Mouse (Mus musculus) neural tube, embryonic 13.5 days (tissue): ENCODE results near the gene Spcs2. TPM values are rescaled to one million over a fixed set of nuclear protein-coding genes. Genes with fewer than 3 reads are reported as not detected.

ENCODE experiments used
- ATAC-seq: fragments of 200-750 bp; cut with Nextera tagmentation; 2 replicates; pipeline ENCODE4 v1.8.0; 2017; ENCODE audit warnings: low read depth, mild to moderate bottlenecking, moderate TSS enrichment, moderate library complexity
- H3K27ac ChIP-seq: fragments of 300-500 bp; sonication (generic); replicated peaks from 2 replicates; pipeline ENCODE4 v1.5.1; 2015; ENCODE audit warnings: moderate library complexity, mild to moderate bottlenecking, inconsistent platforms
- H3K27me3 ChIP-seq: fragments of 300-500 bp; sonication (generic); 2 replicates; pipeline ENCODE4 v1.6.1; 2015; ENCODE audit warnings: mild to moderate bottlenecking, inconsistent platforms
- H3K36me3 ChIP-seq: fragments of 300-500 bp; sonication (generic); 2 replicates; pipeline ENCODE4 v1.6.1; 2015; ENCODE audit warnings: mild to moderate bottlenecking, inconsistent platforms
- H3K4me1 ChIP-seq: fragments of 300-500 bp; sonication (generic); replicated peaks from 2 replicates; pipeline ENCODE4 v1.6.1; 2015; ENCODE audit warnings: inconsistent platforms
- H3K4me2 ChIP-seq: fragments of 300-500 bp; sonication (generic); 2 replicates; pipeline ENCODE4 v1.6.1; 2015; ENCODE audit warnings: inconsistent platforms, mild to moderate bottlenecking, moderate library complexity
- H3K4me3 ChIP-seq: fragments of 300-500 bp; sonication (generic); 2 replicates; pipeline ENCODE4 v1.5.1; 2015; ENCODE audit warnings: mild to moderate bottlenecking, inconsistent platforms
- H3K9ac ChIP-seq: fragments of 300-500 bp; sonication (generic); 2 replicates; pipeline ENCODE4 v1.6.1; 2015; ENCODE audit warnings: moderate library complexity, mild to moderate bottlenecking, inconsistent platforms
- H3K9me3 ChIP-seq: fragments of 300-500 bp; sonication (generic); 2 replicates; pipeline ENCODE4 v1.6.1; 2016; ENCODE audit warnings: inconsistent platforms
- WGBS: fragments of 180-500 bp; shearing (Covaris S2); methylation state at CpG from one replicate; pipeline ENCODE4 v1.1.7; 2015; 5-methylcytosine and 5-hydroxymethylcytosine counted together
- polyA plus RNA-seq: library from polyadenylated mRNA; unstranded; fragments of >200 nt; fragmentation: Nextera tagmentation; extraction: Ambion mirVana; gene quantifications from 2 replicates; pipeline ENCODE4 v1.2.1, GENCODE M21; 2015

The Spcs2 gene
- polyA plus RNA-seq, 1 experiment from 2014 or later, result 329 TPM

DNA sequence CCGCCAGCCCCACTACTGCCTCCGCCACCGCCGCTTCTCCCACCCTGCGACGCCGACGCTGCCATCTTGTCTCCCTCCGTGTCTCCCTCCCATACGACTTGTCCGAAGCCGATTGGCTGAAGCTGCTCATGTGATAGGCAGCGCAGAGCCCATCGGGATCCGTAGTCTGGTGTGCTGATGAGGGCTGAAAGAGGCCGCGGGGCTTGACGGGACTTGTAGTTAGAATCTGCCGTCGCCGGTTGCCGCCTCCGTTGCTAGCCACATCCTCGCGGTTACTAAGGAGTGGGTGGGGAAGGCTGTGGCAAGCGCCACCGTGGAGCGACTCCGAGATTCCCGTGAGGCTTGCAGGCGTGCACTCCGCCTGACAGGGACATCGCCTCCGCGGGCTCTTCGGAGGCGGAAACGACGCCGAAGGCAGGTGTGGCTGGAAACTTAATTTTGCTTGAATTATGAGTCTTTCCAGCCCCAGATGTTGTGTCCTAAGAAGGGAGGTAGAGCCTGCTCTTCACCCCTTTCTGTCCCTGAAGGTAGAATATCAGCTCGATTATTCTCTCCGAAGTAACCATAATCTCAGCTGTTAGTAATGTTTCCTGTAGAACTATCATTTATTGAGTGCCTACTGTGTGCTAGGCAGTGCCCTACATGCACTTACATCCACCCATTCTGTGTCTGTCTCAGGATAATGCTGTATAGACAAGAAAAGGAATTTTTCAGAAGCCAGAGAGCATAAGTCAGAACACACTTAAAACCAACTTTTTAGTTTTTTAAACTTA is 4.3 kb downstream of the Spcs2 start, which contains the start of gene Xrra1:
TSS of gene Xrra1 (plus strand) at position 304 of the 773 bp plus-strand sequence.
- H3K27me3 ChIP-seq, result no peaks in the 10 kb centered on the region
- H3K9me3 ChIP-seq, result no peaks in the 10 kb centered on the region
- H3K4me1 ChIP-seq, result peaks cover 26% of the 10 kb centered on the region
- peak within 1 kb of the TSS; percentile 90 for H3K4me2 ChIP-seq
- H3K27ac ChIP-seq, result peak within 1 kb of the TSS; percentile 88
- peak; percentile 99 for ATAC-seq
- peaks cover 18% of the 10 kb centered on the region for H3K36me3 ChIP-seq
- under 1% methylated on average over 42 of the region's 42 CpGs for WGBS
- H3K9ac ChIP-seq, result peak within 1 kb of the TSS; percentile 85
- H3K4me3 ChIP-seq, result peak within 1 kb of the TSS; percentile 84

DNA sequence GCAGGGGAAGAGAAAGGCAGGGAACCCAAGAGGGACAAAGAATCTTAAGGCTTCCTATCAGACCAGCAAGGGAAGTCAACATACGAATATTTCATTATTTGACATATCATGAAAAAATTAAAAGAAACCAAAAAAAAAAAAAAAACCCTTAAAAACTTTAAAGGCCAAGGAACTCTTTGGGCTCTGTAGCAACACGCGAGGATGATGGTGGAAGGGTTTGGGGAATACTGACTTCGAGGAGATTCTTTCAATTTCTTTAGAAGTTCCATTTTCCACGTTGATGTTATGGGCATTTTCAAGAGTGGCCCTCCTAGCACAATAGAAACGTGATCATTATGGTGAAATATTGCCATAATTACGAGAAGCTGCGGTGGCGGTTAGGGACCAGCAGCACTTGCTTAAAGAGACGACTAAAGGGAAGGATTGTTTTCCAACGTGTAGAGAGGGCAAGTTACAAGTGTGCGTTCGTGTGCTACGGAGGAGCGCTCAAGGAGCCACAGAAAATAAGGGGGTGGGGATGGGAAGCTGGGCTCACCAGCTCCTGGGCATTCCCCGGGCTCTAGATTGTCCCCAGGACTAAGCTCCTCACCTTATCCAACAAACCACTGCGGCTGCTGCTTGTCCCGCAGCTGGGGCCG is 5.0 kb downstream of the Spcs2 start:
- Histone ChIP-seq H3K36me3 (peaks cover 24% of the 10 kb centered on the region), H3K4me1 (peaks cover 24% of the 10 kb centered on the region), H3K9ac (peak overlapping the region; percentile 85), H3K27ac (peak overlapping the region; percentile 88), H3K9me3 (no peaks in the 10 kb centered on the region), H3K27me3 (no peaks in the 10 kb centered on the region), H3K4me2 (peak overlapping the region; percentile 90), H3K4me3 (peak overlapping the region; percentile 84)
- peak; percentile 71 for ATAC-seq
- 2% methylated on average over 19 of the region's 19 CpGs for WGBS

DNA sequence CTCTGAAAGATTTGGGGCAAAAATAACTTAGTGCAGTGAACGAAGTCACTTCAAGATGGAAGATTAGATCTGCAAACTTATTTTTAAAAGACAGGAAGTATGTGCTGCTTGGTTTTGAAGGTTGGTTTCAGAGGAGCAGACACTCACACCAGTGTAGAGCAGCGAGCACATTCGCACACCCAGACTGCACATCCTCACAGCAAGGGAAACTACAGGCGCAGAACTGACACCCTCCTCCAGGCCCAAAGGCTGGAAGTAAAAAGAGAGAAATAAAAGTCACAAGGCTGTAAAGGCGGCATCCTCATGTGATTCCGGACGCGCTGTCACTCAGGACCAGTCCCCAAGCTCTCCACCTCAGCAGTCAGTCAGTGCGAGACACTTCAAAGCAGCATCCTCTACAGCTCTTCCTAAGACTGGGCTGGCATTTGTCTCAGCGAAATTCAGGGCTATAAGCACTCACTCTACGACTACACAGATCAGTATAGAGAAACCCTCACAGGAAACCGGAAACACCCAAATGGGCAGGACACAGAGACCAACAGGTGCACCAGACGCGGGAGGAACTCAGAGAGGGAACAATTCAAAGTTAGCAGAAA is 6.9 kb downstream of the Spcs2 start:
- WGBS, result 89% methylated on average over 14 of the region's 14 CpGs
- H3K4me1 ChIP-seq, result peaks cover 24% of the 10 kb centered on the region
- ATAC-seq, result no peak
- H3K36me3 ChIP-seq, result peaks cover 26% of the 10 kb centered on the region
- no peaks in the 10 kb centered on the region for H3K9me3 ChIP-seq
- peak overlapping the region; percentile 11; the same call in 1 of the 2 replicates for H3K4me2 ChIP-seq
- H3K27ac ChIP-seq, result no peak overlapping the region
- no peaks in the 10 kb centered on the region for H3K27me3 ChIP-seq
- no peak overlapping the region for H3K4me3 ChIP-seq
- no peak overlapping the region for H3K9ac ChIP-seq

DNA sequence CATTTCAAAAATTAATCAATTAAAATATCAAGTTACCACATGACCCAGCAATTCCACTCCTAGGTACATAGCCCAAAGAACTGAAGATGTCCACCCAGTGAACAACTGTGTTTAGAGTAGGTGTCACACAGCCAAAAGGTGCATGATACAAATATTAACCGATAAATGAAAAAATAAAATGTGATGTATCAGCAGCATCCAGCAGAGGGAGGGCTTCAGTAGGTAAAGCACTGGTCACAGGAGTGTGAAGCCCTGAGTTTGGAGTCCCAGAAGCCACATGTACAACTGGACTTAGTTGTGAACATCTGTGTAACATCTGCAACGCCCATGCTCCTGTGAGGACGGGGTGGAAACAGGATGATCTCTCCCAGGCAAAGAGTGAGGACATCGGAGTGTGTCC is 9.0 kb downstream of the Spcs2 start:
- Histone ChIP-seq H3K4me3 (no peak overlapping the region), H3K27ac (no peak overlapping the region), H3K4me2 (no peak overlapping the region), H3K9me3 (no peaks in the 10 kb centered on the region), H3K4me1 (peaks cover 33% of the 10 kb centered on the region), H3K27me3 (no peaks in the 10 kb centered on the region), H3K36me3 (peaks cover 26% of the 10 kb centered on the region), H3K9ac (no peak overlapping the region)
- no peak for ATAC-seq
- WGBS, result 94% methylated on average over 4 of the region's 4 CpGs

DNA sequence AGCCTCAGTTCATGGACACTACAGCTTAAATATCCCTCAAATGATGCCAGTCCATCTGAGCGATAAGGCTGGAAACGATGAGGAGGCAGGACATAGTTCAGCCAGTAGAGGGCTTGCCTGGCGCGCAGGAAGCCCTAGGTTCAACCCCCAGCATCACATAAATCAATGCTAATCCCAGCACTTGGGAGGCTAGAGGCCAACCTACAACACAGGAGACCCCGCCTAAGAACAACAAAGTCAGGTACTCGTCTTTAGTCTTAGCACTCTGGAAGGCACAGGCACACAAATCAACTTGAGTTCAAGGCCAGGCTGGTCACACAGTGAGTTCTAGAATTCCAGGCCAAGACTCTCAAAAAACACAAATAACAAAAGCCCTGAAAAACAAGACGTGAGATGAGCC is 9.9 kb downstream of the Spcs2 start:
- Histone ChIP-seq H3K9me3 (no peaks in the 10 kb centered on the region), H3K4me1 (peaks cover 33% of the 10 kb centered on the region), H3K9ac (no peak overlapping the region), H3K4me3 (no peak overlapping the region), H3K4me2 (no peak overlapping the region), H3K27me3 (no peaks in the 10 kb centered on the region), H3K27ac (no peak overlapping the region), H3K36me3 (peaks cover 34% of the 10 kb centered on the region)
- 80% methylated on average over 7 of the region's 7 CpGs for WGBS
- ATAC-seq, result no peak

DNA sequence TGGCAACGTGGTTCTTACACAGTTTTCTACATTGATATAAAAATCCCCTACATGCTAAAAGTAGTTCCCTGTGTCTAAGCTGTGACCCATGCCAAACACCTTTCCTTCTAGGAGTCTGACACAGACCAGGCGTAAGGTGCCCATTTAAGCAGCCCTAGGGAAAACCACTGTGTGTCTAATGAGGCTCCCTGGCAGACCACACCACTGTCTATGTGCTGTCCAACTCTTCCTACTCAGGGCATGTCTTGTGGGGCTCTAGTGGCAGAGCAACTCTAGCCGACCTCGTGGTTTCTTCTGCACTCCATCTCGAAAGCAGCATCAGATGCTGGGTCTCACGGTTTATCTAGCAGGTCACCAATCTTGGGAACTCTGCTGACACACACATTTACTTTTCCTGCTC is 11.6 kb downstream of the Spcs2 start:
- no peaks in the 10 kb centered on the region for H3K27me3 ChIP-seq
- ATAC-seq, result no peak
- H3K4me1 ChIP-seq, result peaks cover 21% of the 10 kb centered on the region
- H3K36me3 ChIP-seq, result peaks cover 43% of the 10 kb centered on the region
- H3K9ac ChIP-seq, result no peak overlapping the region
- no peak overlapping the region for H3K4me3 ChIP-seq
- H3K27ac ChIP-seq, result no peak overlapping the region
- 89% methylated on average over 6 of the region's 6 CpGs for WGBS
- H3K9me3 ChIP-seq, result no peaks in the 10 kb centered on the region
- no peak overlapping the region for H3K4me2 ChIP-seq

DNA sequence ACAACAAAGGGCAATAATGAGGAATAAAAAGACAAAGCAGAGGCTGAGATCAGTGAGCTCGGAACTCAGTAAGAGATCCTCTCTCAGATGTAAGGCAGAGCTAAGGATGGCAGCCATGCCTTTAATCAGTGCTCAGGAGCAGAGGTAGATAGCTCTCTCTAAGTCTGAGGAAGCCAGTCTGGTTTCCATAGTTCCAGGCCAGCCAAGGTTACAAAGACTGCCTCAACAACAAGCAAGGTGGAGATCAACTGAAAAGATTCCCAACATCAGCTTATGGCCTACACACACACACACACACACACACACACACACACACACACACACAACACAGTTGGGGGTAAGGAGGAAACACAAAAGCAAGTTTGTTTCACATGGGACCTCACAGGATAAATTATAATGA is 12.1 kb downstream of the Spcs2 start:
- ATAC-seq, result no peak
- 36% methylated on average over 1 of the region's 1 CpGs for WGBS
- Histone ChIP-seq H3K4me3 (no peak overlapping the region), H3K4me1 (peaks cover 16% of the 10 kb centered on the region), H3K27me3 (no peaks in the 10 kb centered on the region), H3K9ac (no peak overlapping the region), H3K9me3 (no peaks in the 10 kb centered on the region), H3K4me2 (no peak overlapping the region), H3K27ac (no peak overlapping the region), H3K36me3 (peaks cover 43% of the 10 kb centered on the region)

DNA sequence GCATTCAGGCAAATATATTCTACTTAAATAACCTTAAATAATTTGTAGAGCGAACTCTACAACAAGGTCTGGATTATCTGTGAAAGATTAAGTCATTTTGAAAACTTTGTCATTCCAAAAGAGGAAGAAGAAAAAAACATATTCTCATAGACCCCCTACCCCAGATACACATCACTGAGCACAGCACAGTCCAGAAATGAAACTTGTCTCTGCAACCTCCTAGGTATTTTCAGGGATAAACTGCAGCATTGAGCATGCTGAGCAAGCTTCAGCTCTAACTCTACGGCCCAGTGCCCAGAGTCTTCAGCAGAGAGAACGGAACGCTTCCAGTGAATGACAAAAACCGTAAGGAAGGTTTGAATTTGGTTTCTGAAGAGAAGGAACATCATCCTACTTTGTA is 12.7 kb downstream of the Spcs2 start:
- peaks cover 48% of the 10 kb centered on the region for H3K36me3 ChIP-seq
- no peaks in the 10 kb centered on the region for H3K9me3 ChIP-seq
- no peak overlapping the region for H3K9ac ChIP-seq
- H3K4me1 ChIP-seq, result peaks cover 12% of the 10 kb centered on the region
- no peaks in the 10 kb centered on the region for H3K27me3 ChIP-seq
- no peak overlapping the region for H3K4me3 ChIP-seq
- H3K27ac ChIP-seq, result no peak overlapping the region
- WGBS, result 84% methylated on average over 5 of the region's 5 CpGs
- H3K4me2 ChIP-seq, result no peak overlapping the region
- no peak for ATAC-seq

DNA sequence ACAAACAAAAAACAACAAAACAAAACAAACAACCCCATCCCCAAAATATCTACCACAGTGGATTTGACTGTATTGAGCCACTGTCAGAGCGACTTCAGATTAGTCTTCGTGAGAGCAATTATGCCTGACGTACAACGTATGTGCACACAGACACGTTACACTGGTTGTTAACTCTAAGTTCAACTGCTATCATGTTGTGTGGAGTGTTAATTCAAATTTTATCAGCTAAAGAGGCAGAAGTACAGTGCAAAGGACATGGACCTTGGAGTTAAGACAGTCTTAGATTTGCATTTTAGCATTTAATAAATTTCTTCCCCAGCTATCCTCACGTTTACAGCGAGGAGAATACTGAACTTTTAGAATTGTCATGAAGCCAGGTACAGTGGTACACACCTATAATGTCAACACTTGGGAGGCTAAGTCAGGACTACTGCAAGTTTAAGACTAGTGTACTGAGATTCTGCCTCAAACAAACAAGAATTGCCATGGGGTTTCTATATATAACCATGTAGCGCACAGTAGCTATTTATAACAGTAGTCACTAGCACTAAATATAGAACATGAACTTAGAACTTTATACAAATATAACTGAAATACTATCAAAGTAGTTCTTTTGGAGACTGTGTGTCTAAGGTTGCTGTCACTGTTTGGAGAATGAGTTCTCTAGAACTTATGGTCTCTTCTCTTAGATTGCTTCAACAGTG is 17.6 kb downstream of the Spcs2 start:
- Histone ChIP-seq H3K4me2 (no peak overlapping the region), H3K36me3 (peaks cover 77% of the 10 kb centered on the region), H3K27me3 (no peaks in the 10 kb centered on the region), H3K4me1 (peaks cover 2% of the 10 kb centered on the region; the same call in 1 of the 2 replicates), H3K9ac (no peak overlapping the region), H3K9me3 (no peaks in the 10 kb centered on the region), H3K4me3 (no peak overlapping the region), H3K27ac (no peak overlapping the region)
- ATAC-seq, result no peak
- 94% methylated on average over 8 of the region's 8 CpGs for WGBS

DNA sequence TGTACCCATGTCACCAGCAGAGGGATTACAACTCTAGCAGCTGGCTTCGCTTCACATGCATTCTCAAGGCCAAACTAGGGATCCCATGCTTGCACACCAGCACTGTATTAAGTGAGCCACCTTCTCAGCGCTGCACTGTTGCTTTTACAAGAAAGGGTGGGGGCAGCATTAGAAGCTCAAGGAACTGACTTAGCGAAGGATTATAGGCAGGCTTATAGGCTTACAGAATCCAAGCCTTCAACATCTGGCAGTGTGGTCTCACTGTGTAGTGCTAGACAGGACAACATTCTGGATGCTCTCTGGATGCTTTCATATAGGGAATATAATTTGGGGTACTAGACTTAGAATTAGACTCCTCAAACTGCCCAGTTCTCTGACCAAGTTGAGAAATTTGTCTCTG is 25.0 kb downstream of the Spcs2 start:
- WGBS, result 90% methylated on average over 3 of the region's 3 CpGs
- H3K36me3 ChIP-seq, result peaks cover 67% of the 10 kb centered on the region

DNA sequence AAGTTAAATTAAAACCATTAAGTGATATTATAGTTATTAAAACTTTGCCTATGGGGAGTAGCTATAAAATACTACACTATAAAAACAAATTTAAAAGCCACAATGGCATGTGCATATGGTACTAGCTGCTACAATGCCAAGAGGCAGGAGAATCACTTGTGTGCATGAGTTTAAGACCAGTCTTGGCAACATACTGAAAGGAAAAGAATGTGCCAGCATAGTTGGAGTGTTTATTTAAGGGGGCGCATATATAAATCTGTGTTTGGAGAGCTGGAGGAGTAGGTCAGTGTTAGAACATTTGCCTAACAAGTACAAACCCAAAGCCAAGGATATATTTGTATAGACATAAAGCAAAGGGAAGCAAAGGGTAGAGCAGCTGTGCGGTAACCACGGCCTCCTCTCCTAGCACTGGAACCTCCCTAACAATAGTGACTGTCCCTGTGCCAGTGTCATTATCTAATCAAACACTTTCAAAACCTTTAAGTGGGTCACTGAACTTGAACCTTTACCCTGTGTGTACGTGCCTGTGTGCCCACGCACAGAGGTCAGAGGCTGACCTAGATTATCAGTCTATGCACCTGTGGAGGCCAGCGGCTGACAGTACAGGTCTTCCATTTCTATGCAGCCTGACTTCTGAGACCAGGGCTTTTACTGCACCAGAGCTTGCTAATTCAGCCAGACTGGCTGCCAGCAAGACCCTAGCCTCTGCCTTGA is 25.7 kb downstream of the Spcs2 start:
- Histone ChIP-seq H3K27ac (no peak overlapping the region), H3K9ac (no peak overlapping the region), H3K36me3 (peaks cover 60% of the 10 kb centered on the region), H3K4me3 (no peak overlapping the region), H3K27me3 (no peaks in the 10 kb centered on the region), H3K4me1 (no peaks in the 10 kb centered on the region), H3K9me3 (no peaks in the 10 kb centered on the region), H3K4me2 (no peak overlapping the region)
- 92% methylated on average over 6 of the region's 6 CpGs for WGBS
- no peak for ATAC-seq

More for the DNA sequence above, 25.0 kb downstream of the Spcs2 start:
- Histone ChIP-seq H3K9me3 (no peaks in the 10 kb centered on the region), H3K9ac (no peak overlapping the region), H3K4me1 (no peaks in the 10 kb centered on the region), H3K27ac (no peak overlapping the region), H3K4me2 (no peak overlapping the region), H3K27me3 (no peaks in the 10 kb centered on the region), H3K4me3 (no peak overlapping the region)
- ATAC-seq, result no peak
